Mouse (Mus musculus): ENCODE results near the gene Tcirg1.
A peak's percentile ranks its signal among the peaks of the same experiment; 100 is the strongest.

Gene Tcirg1

GRCm38 (mm10) chr19:3906795-3907786, at the start of gene Tcirg1:
Gene Tcirg1 (minus strand): TSS chr19:3907133.
- DNase-seq (ENCODE audit: low read depth, low spot score) = peak; percentile 70

DNA sequence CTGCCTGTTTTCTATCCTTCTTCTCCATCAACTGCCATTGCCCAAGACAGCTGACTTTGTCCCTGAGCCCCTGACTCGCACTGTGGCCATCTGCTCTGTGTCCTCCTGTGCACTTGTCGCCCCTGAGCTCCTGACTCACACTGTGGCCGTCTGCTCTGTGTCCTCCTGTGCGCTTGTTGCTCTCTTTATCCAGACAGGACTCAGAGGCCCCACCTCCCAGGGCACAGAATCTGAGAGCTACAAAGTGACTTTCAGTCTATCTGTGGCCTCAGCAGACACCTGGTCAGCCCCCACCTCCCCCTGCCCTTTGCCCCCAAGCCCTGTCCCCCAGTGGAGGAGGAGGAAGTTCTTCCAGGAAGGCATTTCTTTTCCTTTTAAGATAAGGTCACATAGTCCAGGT, 48.9 kb upstream of the Tcirg1 start:
- no peak for DNase-seq (ENCODE audit: low read depth, low spot score)

GRCm38 (mm10) chr19:3955033-3955432, 48.1 kb upstream of the Tcirg1 start:
- no peak for DNase-seq (ENCODE audit: low read depth, low spot score)

DNA sequence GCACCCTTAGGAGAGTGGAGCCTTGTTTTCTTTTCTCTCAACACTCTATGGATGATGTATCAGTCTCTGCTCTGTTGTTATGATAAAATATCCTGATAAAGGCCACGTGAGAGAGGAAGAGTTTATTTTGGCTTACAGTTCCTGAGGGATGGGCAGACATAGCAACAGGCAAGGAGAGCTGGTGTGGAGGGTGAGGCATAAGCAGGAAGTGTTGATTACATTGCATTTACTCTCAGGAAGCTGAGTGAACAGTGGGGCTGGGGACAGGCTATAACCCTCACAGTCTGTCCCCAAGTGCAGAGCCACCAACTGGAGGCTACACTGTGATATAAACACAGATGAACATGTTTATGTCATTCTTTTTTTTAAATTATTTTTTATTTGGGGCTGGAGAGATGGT, 45.2 kb upstream of the Tcirg1 start:
- no peak for DNase-seq (ENCODE audit: low read depth, low spot score)

- DNase-seq (ENCODE audit: low read depth, low spot score) = no peak
These were observed 44.5 kb upstream of the Tcirg1 start for GRCm38 (mm10) chr19:3951461-3951860.

GRCm38 (mm10) chr19:3950331-3950730, 43.4 kb upstream of the Tcirg1 start:
- DNase-seq (ENCODE audit: low read depth, low spot score) = no peak

DNA sequence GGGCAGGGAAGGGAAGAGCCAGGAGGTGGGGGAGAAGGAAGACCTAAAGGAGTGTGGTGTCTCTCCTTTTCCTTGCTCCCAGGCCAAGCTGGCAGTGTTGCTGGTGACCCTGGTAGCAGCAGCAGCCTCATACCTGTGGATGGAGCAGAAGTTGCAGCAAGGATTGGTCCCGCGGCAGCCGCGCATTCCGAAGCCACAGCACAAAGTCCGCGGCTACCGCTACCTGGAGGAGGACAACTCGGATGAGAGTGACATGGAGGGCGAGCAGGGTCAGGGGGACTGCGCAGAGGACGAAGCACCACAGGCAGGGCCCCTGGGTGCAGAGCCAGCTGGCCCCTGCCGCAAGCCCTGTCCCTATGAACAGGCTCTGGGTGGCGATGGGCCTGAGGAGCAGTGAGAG, 41.6 kb upstream of the Tcirg1 start:
- no peak for DNase-seq (ENCODE audit: low read depth, low spot score)

DNA sequence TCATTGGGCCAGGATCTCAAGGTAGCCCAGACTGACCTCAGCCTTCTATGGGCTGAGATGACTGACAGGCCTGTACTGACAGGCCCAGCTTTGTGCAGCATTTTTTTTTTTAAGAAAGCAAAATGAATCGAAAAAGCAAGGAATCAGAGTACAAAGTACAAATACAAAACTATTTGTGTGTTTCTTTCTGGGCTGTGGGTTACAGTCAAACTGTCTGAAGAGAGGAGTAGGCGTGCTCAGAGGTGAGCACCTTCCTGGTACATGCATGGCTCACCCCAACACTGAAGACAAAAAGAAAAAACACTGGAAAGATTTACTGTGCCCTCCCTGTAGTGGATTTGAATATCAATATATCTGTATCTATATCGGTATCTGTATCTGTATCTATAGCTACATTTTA, 40.9 kb upstream of the Tcirg1 start:
- DNase-seq (ENCODE audit: low read depth, low spot score) = no peak

GRCm38 (mm10) chr19:3946715-3947114, 39.8 kb upstream of the Tcirg1 start:
- peak; percentile 70 for DNase-seq (ENCODE audit: low read depth, low spot score)

DNA sequence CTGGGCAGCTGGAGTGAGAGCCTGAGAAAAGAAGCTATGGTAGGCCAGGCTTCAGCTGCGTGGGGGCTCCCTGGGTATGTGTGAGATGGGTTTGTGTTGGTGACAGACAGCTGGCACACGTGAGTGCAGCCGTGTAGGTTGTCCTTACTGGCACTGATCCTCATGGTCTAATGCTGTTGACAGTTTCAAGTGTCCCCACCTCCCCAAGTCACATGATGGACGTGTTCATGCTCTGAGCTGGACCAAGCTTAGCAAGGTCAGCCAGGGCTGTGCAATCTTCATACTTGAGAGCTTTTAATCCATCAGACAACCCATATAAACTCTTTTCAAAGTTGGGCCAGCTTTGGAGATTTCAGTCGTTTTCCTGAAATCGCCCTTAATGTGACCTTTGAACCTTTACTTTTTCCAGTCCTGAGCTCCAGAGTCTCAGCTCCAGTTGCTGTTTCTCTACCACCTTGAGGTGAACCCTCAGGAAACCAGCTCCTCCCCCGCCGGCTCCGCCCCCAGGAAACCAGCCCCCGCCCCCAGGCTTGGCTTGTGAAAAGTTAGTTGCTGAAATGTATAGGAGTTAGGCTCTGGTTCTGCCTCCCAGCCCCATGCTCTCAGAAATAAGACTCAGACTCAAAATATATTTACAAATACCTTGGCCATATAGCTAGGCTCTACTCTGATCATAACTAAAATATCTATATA, 39.1 kb upstream of the Tcirg1 start:
- no peak for DNase-seq (ENCODE audit: low read depth, low spot score)

DNA sequence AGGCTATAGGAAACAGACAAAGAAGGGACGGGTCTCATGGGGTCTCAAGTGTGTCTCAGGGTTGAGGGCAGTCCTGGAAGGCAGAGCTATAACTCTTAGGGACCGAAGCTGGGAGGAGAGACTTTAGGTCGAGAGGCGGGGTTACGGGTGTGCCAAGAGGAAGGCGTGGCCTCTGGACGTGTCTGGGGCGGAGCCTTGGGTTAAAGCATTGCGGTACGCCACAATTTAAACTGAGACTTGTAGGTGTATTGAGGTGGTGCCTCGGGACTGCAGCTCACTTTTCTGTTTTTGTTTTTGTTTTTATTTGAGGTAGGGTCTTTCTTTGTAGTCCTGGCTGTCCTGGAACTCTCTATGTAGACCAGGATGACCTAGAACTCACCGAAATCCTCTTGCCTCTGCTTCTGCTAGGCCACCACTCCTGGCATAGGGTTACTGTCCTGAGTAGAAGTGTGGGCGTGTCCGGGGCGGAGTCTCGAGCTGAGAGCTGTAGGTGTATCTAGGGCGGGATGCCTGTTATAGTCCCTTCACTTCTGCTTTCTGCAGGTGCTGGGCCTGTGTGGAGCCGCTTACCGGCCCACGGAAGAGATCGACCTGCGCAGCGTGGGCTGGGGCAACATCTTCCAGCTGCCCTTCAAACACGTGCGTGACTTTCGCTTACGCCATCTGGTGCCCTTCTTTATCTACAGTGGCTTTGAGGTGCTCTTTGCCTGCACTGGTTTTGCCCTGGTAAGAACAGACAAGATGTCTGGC, 36.2 kb upstream of the Tcirg1 start:
- no peak for DNase-seq (ENCODE audit: low read depth, low spot score)

DNA sequence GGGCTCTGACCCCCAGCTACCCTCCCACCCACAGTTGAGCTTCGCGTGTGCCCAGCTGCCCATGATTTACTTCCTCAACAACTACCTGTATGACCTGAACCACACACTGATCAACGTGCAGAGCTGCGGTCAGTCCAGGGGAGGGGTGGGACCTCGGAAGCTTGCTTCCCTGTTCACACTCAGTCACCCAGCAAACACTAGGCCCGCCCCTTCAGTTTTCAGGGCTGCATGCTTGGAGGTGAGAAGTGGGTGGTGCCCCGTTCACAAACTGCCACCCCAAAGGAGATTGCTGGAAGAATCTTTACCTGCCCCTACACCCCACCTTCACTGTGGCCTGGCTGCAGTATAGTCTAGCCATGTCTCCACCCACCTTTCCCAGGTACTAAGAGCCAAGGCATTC, 35.4 kb upstream of the Tcirg1 start:
- no peak for DNase-seq (ENCODE audit: low read depth, low spot score)

DNA sequence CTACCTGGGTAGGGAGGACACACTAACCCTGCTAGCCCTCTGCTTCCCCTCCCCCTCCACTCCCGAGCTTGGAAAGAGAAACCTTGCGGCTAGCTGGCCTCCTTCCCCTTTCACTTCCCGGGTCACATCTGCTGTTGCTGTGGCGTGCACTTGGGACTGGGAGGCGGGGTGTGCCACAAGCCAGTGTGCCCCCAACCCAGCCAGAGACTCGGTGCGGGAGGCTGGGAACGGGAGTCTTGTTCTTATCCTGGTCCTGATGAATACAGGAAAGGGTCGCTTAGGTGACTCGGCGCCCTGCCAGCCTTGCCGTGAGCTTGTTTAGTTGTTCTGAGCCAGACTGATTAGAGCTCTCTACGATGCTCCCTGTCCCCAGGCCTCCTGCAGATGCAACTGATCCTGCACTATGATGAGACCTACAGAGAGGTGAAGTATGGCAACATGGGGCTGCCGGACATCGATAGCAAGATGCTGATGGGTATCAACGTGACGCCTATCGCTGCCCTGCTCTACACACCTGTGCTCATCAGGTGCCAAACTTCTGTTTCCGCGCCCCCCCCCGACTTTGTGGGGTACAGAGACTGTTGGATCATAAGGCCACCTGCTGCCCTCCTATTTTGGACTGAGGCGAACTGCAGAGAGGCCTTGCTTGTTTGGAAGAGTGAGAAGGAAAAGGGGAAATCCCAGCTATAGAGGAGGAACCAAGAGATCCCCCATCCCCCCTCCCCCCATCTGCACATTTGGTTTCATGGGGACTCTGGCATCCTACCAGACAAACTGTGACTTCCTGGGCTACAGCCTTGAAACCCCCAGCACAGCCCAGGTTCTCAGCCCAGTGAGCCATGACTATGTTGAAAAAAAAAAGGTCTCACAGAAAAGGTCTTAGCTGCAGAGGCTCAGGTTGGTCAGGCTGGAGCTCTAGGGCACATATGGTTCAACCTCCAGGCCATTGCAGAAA, 29.2 kb upstream of the Tcirg1 start:
- peak; percentile 25 for DNase-seq (ENCODE audit: low read depth, low spot score)

- DNase-seq (ENCODE audit: low read depth, low spot score) = peak; percentile 71
These were observed 28.3 kb upstream of the Tcirg1 start, which contains the start of gene Unc93b1 for GRCm38 (mm10) chr19:3935032-3935895. Gene Unc93b1 (plus strand): TSS chr19:3935186.

DNA sequence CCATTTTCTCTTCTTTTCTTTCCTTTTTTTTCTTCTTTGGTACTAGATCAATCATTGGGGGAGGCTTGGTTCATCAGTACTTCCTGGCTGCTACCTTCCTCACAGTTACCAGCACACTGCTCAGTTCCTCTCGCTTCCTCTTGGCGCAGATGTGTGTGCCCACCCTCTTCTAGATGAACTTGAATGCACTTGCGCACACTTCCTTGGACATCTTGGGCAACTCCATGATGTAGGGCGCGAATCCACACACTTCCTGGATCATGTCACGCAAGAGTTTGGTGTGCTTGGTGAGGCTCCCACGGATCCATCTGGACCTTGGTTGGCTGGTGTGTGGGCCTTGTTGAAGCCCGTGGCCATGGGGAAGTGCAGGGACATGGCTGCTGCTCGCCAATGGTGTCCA, 24.8 kb upstream of the Tcirg1 start:
- DNase-seq (ENCODE audit: low read depth, low spot score) = no peak

- no peak for DNase-seq (ENCODE audit: low read depth, low spot score)
These were observed 23.5 kb upstream of the Tcirg1 start for GRCm38 (mm10) chr19:3930262-3931057.

GRCm38 (mm10) chr19:3929211-3929941, 22.4 kb upstream of the Tcirg1 start, which contains the start of gene Aldh3b1:
Gene Aldh3b1 (minus strand): TSS chr19:3929808.
- DNase-seq (ENCODE audit: low read depth, low spot score) = no peak

GRCm38 (mm10) chr19:3928779-3929178, 21.8 kb upstream of the Tcirg1 start:
- DNase-seq (ENCODE audit: low read depth, low spot score) = no peak

Measured in mesoderm, embryonic 11.5 days (tissue).